8 mouse cellular contexts compared by ENCODE assay signal in the genomic region with DNA sequence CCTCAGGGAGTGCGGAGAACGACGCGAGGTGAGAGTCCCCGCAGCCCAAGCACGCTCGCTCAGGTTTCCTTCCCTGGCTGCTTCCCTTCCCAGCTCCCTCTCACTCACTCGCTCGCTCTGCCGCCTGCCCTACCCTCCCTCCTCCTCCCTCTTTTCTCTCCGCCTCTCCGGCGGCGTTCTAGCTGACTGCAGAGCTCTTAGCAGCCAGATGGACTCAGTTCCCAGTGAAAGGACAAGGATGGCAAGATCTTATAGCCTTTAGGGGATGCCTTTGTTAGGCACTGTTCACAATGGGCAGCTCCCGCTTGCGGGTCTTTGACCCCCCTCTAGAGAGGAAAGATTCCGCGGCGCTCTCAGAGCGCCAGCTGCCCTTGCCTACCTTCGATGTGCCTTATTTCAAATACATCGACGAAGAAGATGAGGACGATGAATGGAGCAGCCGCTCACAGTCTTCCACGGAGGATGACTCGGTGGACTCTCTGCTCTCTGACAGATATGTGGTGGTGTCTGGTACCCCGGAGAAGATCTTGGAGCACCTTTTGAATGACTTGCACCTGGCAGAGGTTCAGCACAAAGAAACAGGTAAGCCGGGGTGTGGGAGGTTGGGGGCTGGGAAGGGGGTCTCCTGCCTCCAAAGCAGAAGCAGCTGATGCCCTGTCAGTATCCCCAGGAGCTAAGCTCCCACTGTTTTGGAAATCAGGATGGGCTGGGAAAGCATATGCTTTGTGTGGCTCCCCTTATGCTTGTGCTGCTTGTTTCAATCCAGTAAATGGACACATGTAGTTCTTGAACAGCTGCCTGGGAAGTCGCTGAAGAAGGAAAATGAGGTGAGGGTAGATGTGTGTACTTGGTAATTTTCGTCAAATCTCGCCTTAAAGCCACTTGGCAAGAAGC.
A peak's percentile ranks its signal among the peaks of the same experiment; 100 is the strongest.
DNase-seq lines count a peak whose midpoint lies in the region; ATAC-seq and TF ChIP-seq lines count a peak whose summit lies in the region.

No protein-coding gene starts in this region.

- peak overlapping the region; percentile 49 for H3K4me2 ChIP-seq in kidney, embryonic 14.5 days (replicated peaks; ENCODE audit: low read depth, low read length)
- H3K4me2 ChIP-seq in liver, embryonic 16.5 days (ENCODE audit: low read depth, low read length), result peak overlapping the region; percentile 28

- no peaks in the 10 kb centered on the region for H3K27me3 ChIP-seq in kidney, embryonic 14.5 days (ENCODE audit: control insufficient read depth, insufficient read depth, low read length)
- H3K27me3 ChIP-seq in liver, embryonic 16.5 days (ENCODE audit: control insufficient read depth, insufficient read depth, low read depth, low read length), result no peaks in the 10 kb centered on the region

- no peaks in the 10 kb centered on the region for H3K36me3 ChIP-seq in kidney, embryonic 14.5 days (ENCODE audit: control insufficient read depth, insufficient read depth, low read length)
- H3K36me3 ChIP-seq in liver, embryonic 16.5 days (ENCODE audit: control insufficient read depth, insufficient read depth), result no peaks in the 10 kb centered on the region

- peaks cover 9% of the 10 kb centered on the region; the same call in 1 of the 2 replicates for H3K4me1 ChIP-seq in kidney, embryonic 14.5 days (ENCODE audit: control insufficient read depth, insufficient read depth, low read length)
- H3K4me1 ChIP-seq in liver, embryonic 16.5 days (ENCODE audit: control insufficient read depth, low read depth, low read length), result no peaks in the 10 kb centered on the region

- WGBS in kidney, embryonic 14.5 days, result 5% methylated on average over 32 of the region's 32 CpGs
- 47% methylated on average over 32 of the region's 32 CpGs for WGBS in liver, embryonic 16.5 days (ENCODE audit: insufficient replicate concordance)

- no peak overlapping the region for H3K27ac ChIP-seq in kidney, embryonic 14.5 days (ENCODE audit: low read depth, low read length)
- H3K27ac ChIP-seq in layer of hippocampus, adult 2 months, result peak overlapping the region; percentile 96
- H3K27ac ChIP-seq in liver, embryonic 16.5 days (ENCODE audit: low read length), result no peak overlapping the region

- peak overlapping the region; percentile 34 for H3K9ac ChIP-seq in kidney, embryonic 14.5 days (ENCODE audit: low read depth, low read length)
- H3K9ac ChIP-seq in liver, embryonic 16.5 days (ENCODE audit: low read depth, low read length), result no peak overlapping the region

- DNase-seq in kidney, adult 8-10 months, result no peak
- peak; percentile 35 to 51 for DNase-seq in cerebellum, postnatal 36 days
- DNase-seq in frontal cortex, postnatal 36 days (ENCODE audit: low spot score in 2 of 2), result peak; percentile 70 to 76
- DNase-seq in layer of hippocampus, adult 2 months (ENCODE audit: low spot score in 2 of 2), result peak; percentile 72
- DNase-seq in right cerebral cortex, adult 2 months (ENCODE audit: low spot score in 2 of 2), result peak; percentile 67 to 75
- DNase-seq in natural killer cell, adult 2 months (ENCODE audit: low spot score in 2 of 2), result no peak

- no peak for TF ChIP-seq CTCF in layer of hippocampus, adult 2 months (conservative IDR thresholded peaks at IDR 0.05)

- ATAC-seq in kidney, embryonic 14.5 days (ENCODE audit: low FRiP score, low TSS enrichment), result peak; percentile 91
- ATAC-seq in liver, embryonic 16.5 days (ENCODE audit: low read depth), result no peak

- no peaks in the 10 kb centered on the region for H3K9me3 ChIP-seq in kidney, embryonic 14.5 days (ENCODE audit: control insufficient read depth, low read length)
- no peaks in the 10 kb centered on the region for H3K9me3 ChIP-seq in liver, embryonic 16.5 days (replicated peaks; ENCODE audit: control insufficient read depth, low read length)

- peak overlapping the region; percentile 29 for H3K4me3 ChIP-seq in kidney, embryonic 14.5 days (ENCODE audit: low read length)
- H3K4me3 ChIP-seq in layer of hippocampus, adult 2 months, result peak overlapping the region; percentile 65
- H3K4me3 ChIP-seq in liver, embryonic 16.5 days (ENCODE audit: low read depth, low read length), result 0 out of 2 replicates have a peak overlapping the region, but pooled peaks have one; percentile 4

Comparison
In these comparisons a context has a peak if more than half of its experiments do, and no peak if none do; other contexts are left out.
1. H3K4me3 ChIP-seq: peak in every context shown above with its lines; median percentile 65 in layer of hippocampus, adult 2 months; 29 in kidney, embryonic 14.5 days; 4 in liver, embryonic 16.5 days.
2. DNase-seq: peak in cerebellum, postnatal 36 days (2 of 2), frontal cortex, postnatal 36 days (2 of 2), layer of hippocampus, adult 2 months (2 of 2) and right cerebral cortex, adult 2 months (2 of 2); none in kidney, adult 8-10 months (0 of 2) and natural killer cell, adult 2 months (0 of 2).